Mouse (Mus musculus): Measurements from ENCODE around the gene Dctn3. TPM values are rescaled to one million over a fixed set of nuclear protein-coding genes. Genes with fewer than 3 reads are reported as not detected.

Dctn3 gene
- total and polyA plus RNA-seq, 2 experiments, result 40.2 to 44.5 TPM

GRCm38 (mm10) chr4:41666646-41667045 lies 56.3 kb downstream of the Dctn3 start:
- no peak for DNase-seq (ENCODE audit: extremely low read depth, low read depth, low spot score)
- H3K27ac ChIP-seq (replicated peaks; ENCODE audit: insufficient read depth, low read depth, low read length), result no peak overlapping the region
- 89% methylated on average over 11 of the region's 11 CpGs for whole genome bisulfite sequencing
- H3K79me2 ChIP-seq (ENCODE audit: control insufficient read depth, insufficient read depth, low read length), result no peaks in the 10 kb centered on the region
- H3K27me3 ChIP-seq (ENCODE audit: control insufficient read depth, insufficient read depth, low read length), result no peaks in the 10 kb centered on the region
- H3K36me3 ChIP-seq (ENCODE audit: control insufficient read depth, insufficient read depth, low read length), result no peaks in the 10 kb centered on the region
- no peak overlapping the region for H3K9ac ChIP-seq (ENCODE audit: low read depth, low read length)
- no peak overlapping the region for H3K4me3 ChIP-seq (ENCODE audit: insufficient read depth, low read depth, low read length)
- no peak for TF ChIP-seq POLR2A (IDR thresholded peaks at IDR 0.05; ENCODE audit: extremely low read depth, insufficient read depth, low read length)
- TF ChIP-seq CTCF (IDR thresholded peaks at IDR 0.05; ENCODE audit: low read depth, low read length), result no peak
- no peaks in the 10 kb centered on the region for H3K4me1 ChIP-seq (ENCODE audit: control insufficient read depth, insufficient read depth, low read length)

GRCm38 (mm10) chr4:41665009-41665675 lies 57.8 kb downstream of the Dctn3 start:
- Histone ChIP-seq H3K79me2 (ENCODE audit: control insufficient read depth, insufficient read depth, low read length) (no peaks in the 10 kb centered on the region), H3K27me3 (ENCODE audit: control insufficient read depth, insufficient read depth, low read length) (no peaks in the 10 kb centered on the region), H3K4me1 (ENCODE audit: control insufficient read depth, insufficient read depth, low read length) (peaks cover 8% of the 10 kb centered on the region; the same call in 1 of the 2 replicates), H3K27ac (replicated peaks; ENCODE audit: insufficient read depth, low read depth, low read length) (no peak overlapping the region), H3K36me3 (ENCODE audit: control insufficient read depth, insufficient read depth, low read length) (no peaks in the 10 kb centered on the region), H3K9ac (ENCODE audit: low read depth, low read length) (no peak overlapping the region), H3K4me3 (ENCODE audit: insufficient read depth, low read depth, low read length) (no peak overlapping the region)
- 34% methylated on average over 5 of the region's 8 CpGs for WGBS
- TF ChIP-seq CTCF (IDR thresholded peaks at IDR 0.05; ENCODE audit: low read depth, low read length), result no peak
- TF ChIP-seq POLR2A (IDR thresholded peaks at IDR 0.05; ENCODE audit: extremely low read depth, insufficient read depth, low read length), result no peak
- no peak for DNase-seq (ENCODE audit: extremely low read depth, low read depth, low spot score)

Other genes with a start within 250 kb of the Dctn3 start
- 15.9 and 21.7 TPM in 2 replicates for gene AI464131, start 220.1 kb downstream of the Dctn3 start, total RNA-seq (2014; rRNA removed)
- gene AI464131, start 220.1 kb downstream of the Dctn3 start, polyA plus RNA-seq (2012; rRNA removed), result 27.9 and 28.9 TPM in 2 replicates
- not detected in 2 replicates for gene 1110017D15Rik, start 205.8 kb downstream of the Dctn3 start, total RNA-seq (2014; rRNA removed)
- gene 1110017D15Rik, start 205.8 kb downstream of the Dctn3 start, polyA plus RNA-seq (2012; rRNA removed), result 0.24 TPM in 1 of 2 replicates, not detected in the other
- gene Fam219a, start 153.6 kb downstream of the Dctn3 start, total RNA-seq (2014; rRNA removed), result 1.5 and 3.2 TPM in 2 replicates
- 4.8 and 6.5 TPM in 2 replicates for gene Fam219a, start 153.6 kb downstream of the Dctn3 start, polyA plus RNA-seq (2012; rRNA removed)
- gene Dnaic1, start 153.4 kb downstream of the Dctn3 start, total RNA-seq (2014; rRNA removed), result 0.18 and 1.2 TPM in 2 replicates
- 0.78 and 2.3 TPM in 2 replicates for gene Dnaic1, start 153.4 kb downstream of the Dctn3 start, polyA plus RNA-seq (2012; rRNA removed)
- gene Enho, start 82.8 kb downstream of the Dctn3 start, total RNA-seq (2014; rRNA removed), result 26.4 and 42.8 TPM in 2 replicates
- 51.1 and 114 TPM in 2 replicates for gene Enho, start 82.8 kb downstream of the Dctn3 start, polyA plus RNA-seq (2012; rRNA removed)
- 0.74 and 0.87 TPM in 2 replicates for gene Cntfr, start 26.1 kb downstream of the Dctn3 start, total RNA-seq (2014; rRNA removed)
- gene Cntfr, start 26.1 kb downstream of the Dctn3 start, polyA plus RNA-seq (2012; rRNA removed), result 1.8 and 2.3 TPM in 2 replicates
- 38.6 and 42.4 TPM in 2 replicates for gene Il11ra1, start 23.2 kb downstream of the Dctn3 start, total RNA-seq (2014; rRNA removed)
- gene Il11ra1, start 23.2 kb downstream of the Dctn3 start, polyA plus RNA-seq (2012; rRNA removed), result 129 and 155 TPM in 2 replicates
- 20.5 and 21.4 TPM in 2 replicates for gene Rpp25l, start 9.6 kb downstream of the Dctn3 start, total RNA-seq (2014; rRNA removed)
- gene Rpp25l, start 9.6 kb downstream of the Dctn3 start, polyA plus RNA-seq (2012; rRNA removed), result 59.1 and 60.6 TPM in 2 replicates
- gene Arid3c, start 8.0 kb upstream of the Dctn3 start, total RNA-seq (2014; rRNA removed), result not detected in 2 replicates
- not detected in 2 replicates for gene Arid3c, start 8.0 kb upstream of the Dctn3 start, polyA plus RNA-seq (2012; rRNA removed)
- 52.4 and 57.9 TPM in 2 replicates for gene Galt, start 32.1 kb upstream of the Dctn3 start, total RNA-seq (2014; rRNA removed)
- 204 and 217 TPM in 2 replicates for gene Galt, start 32.1 kb upstream of the Dctn3 start, polyA plus RNA-seq (2012; rRNA removed)
- gene Sigmar1, start 33.0 kb upstream of the Dctn3 start, total RNA-seq (2014; rRNA removed), result 69.3 and 82.2 TPM in 2 replicates
- 362 and 423 TPM in 2 replicates for gene Sigmar1, start 33.0 kb upstream of the Dctn3 start, polyA plus RNA-seq (2012; rRNA removed)
- 11.9 and 13.1 TPM in 2 replicates for gene Ccl27a, start 51.1 kb upstream of the Dctn3 start, total RNA-seq (2014; rRNA removed)
- gene Ccl27a, start 51.1 kb upstream of the Dctn3 start, polyA plus RNA-seq (2012; rRNA removed), result 33.3 and 39.4 TPM in 2 replicates
- gene Gm21541, start 180.4 kb upstream of the Dctn3 start, total RNA-seq (2014; rRNA removed), result not detected in 2 replicates
- gene Gm21541, start 180.4 kb upstream of the Dctn3 start, polyA plus RNA-seq (2012; rRNA removed), result not detected in 2 replicates
- not detected in 2 replicates for gene Gm20878, start 218.4 kb upstream of the Dctn3 start, total RNA-seq (2014; rRNA removed)
- 0.27 and 0.33 TPM in 2 replicates for gene Gm20878, start 218.4 kb upstream of the Dctn3 start, polyA plus RNA-seq (2012; rRNA removed)
- not detected in 2 replicates for gene Fam205a4, start 242.9 kb upstream of the Dctn3 start, total RNA-seq (2014; rRNA removed)
- gene Fam205a4, start 242.9 kb upstream of the Dctn3 start, polyA plus RNA-seq (2012; rRNA removed), result not detected in 2 replicates